Mouse (Mus musculus): ENCODE data around the gene Vmn2r91. TPM values are rescaled to one million over a fixed set of nuclear protein-coding genes. Genes with fewer than 3 reads are reported as not detected.
"Not testable (repeated sequence)": the region's sequence is repeated elsewhere in the genome, so short reads cannot be mapped to it uniquely, and the experiment has no call there.

The Vmn2r91 gene
- polyA plus RNA-seq (2012; rRNA removed) = not detected in 2 replicates

- H3K27ac ChIP-seq (ENCODE audit: insufficient read depth, low read depth, low read length); H3K4me1 ChIP-seq (ENCODE audit: control insufficient read depth, insufficient read depth, low read length); H3K27me3 ChIP-seq (replicated peaks; ENCODE audit: control insufficient read depth, insufficient read depth, low read length); H3K4me3 ChIP-seq (ENCODE audit: insufficient read depth, low read depth, low read length); DNase-seq; H3K36me3 ChIP-seq (ENCODE audit: control insufficient read depth, insufficient read depth, low read length): not testable (repeated sequence)
Measured at GRCm38 (mm10) chr17:18084716-18085115, at the start of gene Vmn2r91. Gene Vmn2r91 (plus strand): TSS chr17:18085016.

GRCm38 (mm10) chr17:18049124-18049523, 35.7 kb upstream of the Vmn2r91 start, which contains the start of gene Vmn2r124:
Gene Vmn2r124 (plus strand): TSS chr17:18049424.
- H3K4me3 ChIP-seq (ENCODE audit: insufficient read depth, low read depth, low read length) = no peak within 1 kb of the TSS
- H3K27me3 ChIP-seq (replicated peaks; ENCODE audit: control insufficient read depth, insufficient read depth, low read length) = no peaks in the 10 kb centered on the region
- no peak within 1 kb of the TSS for H3K27ac ChIP-seq (ENCODE audit: insufficient read depth, low read depth, low read length)
- H3K36me3 ChIP-seq (ENCODE audit: control insufficient read depth, insufficient read depth, low read length) = no peaks in the 10 kb centered on the region
- DNase-seq = no peak
- 44% methylated on average over 2 of the region's 2 CpGs for WGBS
- no peaks in the 10 kb centered on the region for H3K4me1 ChIP-seq (ENCODE audit: control insufficient read depth, insufficient read depth, low read length)
- TF ChIP-seq CTCF (conservative IDR thresholded peaks at IDR 0.05; ENCODE audit: insufficient read depth, insufficient read length, low read depth, low read length) (no peak), POLR2A (IDR thresholded peaks at IDR 0.05; ENCODE audit: low read depth, low read length) (no peak)

DNA sequence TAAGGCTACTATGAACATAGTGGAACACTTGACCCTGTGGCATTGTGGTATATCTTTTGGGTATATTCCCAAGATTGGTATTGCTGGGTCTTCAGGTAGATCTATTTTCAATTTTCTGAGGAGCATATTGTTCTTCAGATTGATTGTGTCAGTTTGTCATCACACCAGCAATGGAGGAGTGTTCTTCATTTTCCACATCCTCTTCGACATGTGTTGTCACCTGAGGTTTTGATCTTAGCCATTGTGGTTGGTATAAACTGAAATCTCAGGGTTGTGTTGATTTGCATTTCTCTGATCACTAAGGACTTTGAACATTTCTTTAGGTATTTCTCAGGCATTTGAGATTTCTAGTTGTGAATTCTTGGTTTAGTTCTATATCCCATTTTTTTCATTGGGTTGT, 10.8 kb downstream of the Vmn2r91 start:
- H3K27ac ChIP-seq (ENCODE audit: insufficient read depth, low read depth, low read length) = not testable (repeated sequence)

DNA sequence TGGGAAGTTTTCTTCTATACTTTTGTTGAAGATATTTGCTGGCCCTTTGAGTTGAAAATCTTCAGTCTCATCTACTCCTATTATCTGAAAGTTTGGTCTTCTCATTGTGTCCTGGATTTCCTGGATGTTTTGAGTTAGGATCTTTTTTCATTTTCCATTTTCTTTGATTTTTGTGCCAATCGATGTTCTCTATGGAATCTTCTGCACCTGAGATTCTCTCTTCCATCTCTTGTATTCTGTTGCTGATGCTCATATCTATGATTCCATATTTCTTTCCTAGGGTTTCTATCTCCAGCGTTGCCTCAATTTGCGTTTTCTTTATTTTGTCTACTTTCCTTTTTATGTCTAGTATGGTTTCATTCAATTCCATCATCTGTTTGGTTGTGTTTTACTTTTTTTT, 17.4 kb downstream of the Vmn2r91 start:
- H3K27me3 ChIP-seq (replicated peaks; ENCODE audit: control insufficient read depth, insufficient read depth, low read length); H3K27ac ChIP-seq (ENCODE audit: insufficient read depth, low read depth, low read length); DNase-seq; H3K4me1 ChIP-seq (ENCODE audit: control insufficient read depth, insufficient read depth, low read length); H3K36me3 ChIP-seq (ENCODE audit: control insufficient read depth, insufficient read depth, low read length); H3K4me3 ChIP-seq (ENCODE audit: insufficient read depth, low read depth, low read length): not testable (repeated sequence)
- WGBS = 72% methylated on average over 3 of the region's 3 CpGs

More for the DNA sequence above, 10.8 kb downstream of the Vmn2r91 start:
- DNase-seq; H3K27me3 ChIP-seq (replicated peaks; ENCODE audit: control insufficient read depth, insufficient read depth, low read length); H3K4me3 ChIP-seq (ENCODE audit: insufficient read depth, low read depth, low read length); H3K4me1 ChIP-seq (ENCODE audit: control insufficient read depth, insufficient read depth, low read length); H3K36me3 ChIP-seq (ENCODE audit: control insufficient read depth, insufficient read depth, low read length): not testable (repeated sequence)
- 46% methylated on average over 1 of the region's 1 CpGs for WGBS

GRCm38 (mm10) chr17:18151587-18151986, 66.8 kb downstream of the Vmn2r91 start, which contains the start of gene Vmn2r92:
Gene Vmn2r92 (plus strand): TSS chr17:18151887.
- H3K36me3 ChIP-seq (ENCODE audit: control insufficient read depth, insufficient read depth, low read length); H3K4me3 ChIP-seq (ENCODE audit: insufficient read depth, low read depth, low read length); DNase-seq; H3K27ac ChIP-seq (ENCODE audit: insufficient read depth, low read depth, low read length); H3K4me1 ChIP-seq (ENCODE audit: control insufficient read depth, insufficient read depth, low read length); H3K27me3 ChIP-seq (replicated peaks; ENCODE audit: control insufficient read depth, insufficient read depth, low read length): not testable (repeated sequence)
- WGBS = 55% methylated on average over 1 of the region's 1 CpGs

GRCm38 (mm10) chr17:18161194-18161593, 76.4 kb downstream of the Vmn2r91 start:
- 58% methylated on average over 2 of the region's 2 CpGs for WGBS
- H3K4me3 ChIP-seq (ENCODE audit: insufficient read depth, low read depth, low read length); DNase-seq; H3K4me1 ChIP-seq (ENCODE audit: control insufficient read depth, insufficient read depth, low read length); H3K36me3 ChIP-seq (ENCODE audit: control insufficient read depth, insufficient read depth, low read length); H3K27ac ChIP-seq (ENCODE audit: insufficient read depth, low read depth, low read length); H3K27me3 ChIP-seq (replicated peaks; ENCODE audit: control insufficient read depth, insufficient read depth, low read length): not testable (repeated sequence)

Other genes starting within 250 kb of the Vmn2r91 start
- gene Has1, start 229.8 kb upstream of the Vmn2r91 start, polyA plus RNA-seq (2012; rRNA removed) = 0.08 and 0.10 TPM in 2 replicates
- 0.07 TPM in 1 of 2 replicates, not detected in the other for gene Fpr1, start 201.1 kb upstream of the Vmn2r91 start, polyA plus RNA-seq (2012; rRNA removed)
- 0.14 and 0.16 TPM in 2 replicates for gene Fpr2, start 197.2 kb upstream of the Vmn2r91 start, polyA plus RNA-seq (2012; rRNA removed)
- not detected in 2 replicates for gene Fpr3, start 197.2 kb upstream of the Vmn2r91 start, polyA plus RNA-seq (2012; rRNA removed)
- gene Fpr-rs4, start 63.3 kb upstream of the Vmn2r91 start, polyA plus RNA-seq (2012; rRNA removed) = not detected in 2 replicates
- gene Vmn2r124, start 35.6 kb upstream of the Vmn2r91 start, polyA plus RNA-seq (2012; rRNA removed) = not detected in 2 replicates
- not detected in 2 replicates for gene Vmn2r92, start 66.9 kb downstream of the Vmn2r91 start, polyA plus RNA-seq (2012; rRNA removed)
- gene Vmn2r94, start 192.7 kb downstream of the Vmn2r91 start, polyA plus RNA-seq (2012; rRNA removed) = not detected in 2 replicates
- gene Vmn2r93, start 213.1 kb downstream of the Vmn2r91 start, polyA plus RNA-seq (2012; rRNA removed) = not detected in 2 replicates

All from kidney, adult 2 months (tissue).